Mouse (Mus musculus) left cerebral cortex, postnatal 36 days (tissue): ENCODE measurements at regions not wholly inside any gene's neighbourhood (a gene's known extent, or its start where the extent isn't known, plus 50 kb on each side); places are given as distances from the start of the nearest gene placed in this dataset.

Experiments
- DNase-seq, 2 experiments: peaks; one replicate each; pipeline ENCODE4 v3.0.0; 2021 to 2022; ENCODE audit warnings: low spot score in 2 of 2, mixed read lengths in 1 of 2
- intact Hi-C: fragments of 180-260 bp; cut with DNase I; formaldehyde crosslinking; loops from one replicate; pipeline ENCODE4 v1.15.1; 2025

DNA sequence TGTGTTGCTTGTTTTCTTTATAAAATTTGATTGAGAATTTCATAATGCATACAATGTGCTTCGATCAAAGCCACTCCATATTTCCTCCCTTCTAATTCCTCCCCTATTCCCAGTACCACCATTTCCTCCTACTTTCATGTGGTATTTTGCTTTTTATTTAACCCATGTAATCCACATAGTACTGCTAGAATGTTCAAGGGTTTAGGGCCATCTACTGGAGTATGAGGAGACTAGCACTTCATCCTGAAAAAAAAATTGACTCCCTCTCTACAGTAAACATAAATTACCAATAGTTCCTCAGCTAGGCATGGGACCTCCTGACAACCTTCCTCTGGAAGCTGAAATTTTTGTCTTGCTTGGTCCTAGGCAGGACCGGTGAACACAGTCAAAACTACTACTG is 163.0 kb downstream of the Gpr165 start:
- no peak for DNase-seq
- intact Hi-C loops: loop anchor here (5.0 kb wide), 2 partner anchors 734 to 869 kb away; no protein-coding TSS in a partner anchor

DNA sequence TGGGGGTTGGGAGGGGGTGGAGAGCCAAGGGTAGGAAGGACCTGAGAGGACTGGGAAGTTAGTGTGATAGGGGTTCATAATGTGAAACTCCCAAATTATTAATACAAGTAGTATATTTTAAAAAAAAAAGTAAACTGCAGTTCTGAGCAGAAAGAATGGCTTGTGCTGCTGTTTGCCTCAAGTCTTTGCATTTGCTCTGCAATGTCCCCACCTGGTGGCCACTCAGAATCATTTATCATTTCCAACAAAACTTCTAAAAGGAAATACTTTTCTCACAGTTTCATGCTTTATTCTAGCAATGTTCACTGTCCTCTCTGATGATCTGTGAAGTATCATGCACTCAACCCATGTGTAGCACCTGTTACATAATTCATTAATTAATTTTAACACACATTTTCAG is 165.5 kb downstream of the Gpr165 start:
- DNase-seq: peak in 1 of 2 experiments; percentile 5
- intact Hi-C loops: loop anchor here (2.0 to 5.0 kb wide), 3 partner anchors 378 to 871 kb away; no protein-coding TSS in a partner anchor

DNA sequence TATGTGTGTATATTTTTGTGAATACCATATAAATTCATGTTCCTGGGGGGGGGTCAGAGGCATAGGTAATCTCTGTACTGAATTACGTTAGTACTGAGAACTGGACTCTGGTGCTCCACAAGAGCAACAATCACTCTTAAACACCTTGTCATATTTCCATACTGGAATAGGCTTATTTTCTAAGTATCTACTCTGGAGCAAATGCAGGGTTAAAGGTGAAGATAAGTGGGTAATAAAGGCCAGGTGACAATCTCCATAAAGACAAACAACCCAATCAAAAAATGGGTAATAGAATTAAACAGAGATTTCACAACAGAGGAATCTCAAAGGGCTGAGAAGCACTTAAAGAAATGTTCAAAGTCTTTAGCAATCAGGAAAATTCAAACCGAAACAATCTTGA is 165.9 kb downstream of the Gpr165 start:
- no peak for DNase-seq
- intact Hi-C loops: loop anchor here (2.0 to 5.0 kb wide), 3 partner anchors 378 to 872 kb away; no protein-coding TSS in a partner anchor

DNA sequence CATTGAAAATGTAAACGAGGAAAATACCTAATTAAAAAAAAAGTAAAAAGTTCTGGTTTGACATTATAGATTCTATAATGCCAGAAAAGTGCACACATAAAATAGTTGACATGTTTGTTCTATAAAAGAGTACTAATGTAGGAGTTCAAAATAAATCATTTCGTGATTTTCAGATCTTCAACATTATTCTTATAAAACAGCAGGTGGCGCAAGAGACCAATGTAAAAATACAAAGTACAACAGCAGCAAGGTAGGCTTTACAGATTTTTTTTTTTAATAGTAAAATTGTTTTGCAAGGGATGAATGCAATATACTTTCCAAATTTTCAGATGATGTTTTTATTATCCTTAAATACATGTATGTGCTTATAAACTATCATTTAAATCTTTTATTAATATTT is 171.8 kb upstream of the Pgr15l start:
- intact Hi-C loops: loop anchor here (1.0 to 5.0 kb wide), 2 partner anchors 531 to 1717 kb away; no protein-coding TSS in a partner anchor
- DNase-seq: no peak
